Mouse (Mus musculus) thymus, postnatal 36 days (tissue): ENCODE results near the gene Mug2.
"Not testable (repeated sequence)": the region's sequence is repeated elsewhere in the genome, so short reads cannot be mapped to it uniquely, and the experiment has no call there.

Experiments
- DNase-seq, 2 experiments: peaks; one replicate each; pipeline ENCODE4 v3.0.0; 2022; ENCODE audit warnings: mixed read lengths in 2 of 2

The Mug2 gene

GRCm38 (mm10) chr6:122006461-122006860 is at the start of gene Mug2:
TSS of gene Mug2 (plus strand) at chr6:122006761.
- not testable (repeated sequence) for DNase-seq

GRCm38 (mm10) chr6:121957803-121958349 is 48.7 kb upstream of the Mug2 start:
- DNase-seq, result not testable (repeated sequence)

- DNase-seq, result no peak
These were observed 30.9 kb upstream of the Mug2 start for GRCm38 (mm10) chr6:121975701-121976100.

GRCm38 (mm10) chr6:122100904-122101303 is 94.3 kb downstream of the Mug2 start:
- no peak for DNase-seq

GRCm38 (mm10) chr6:122101671-122102070 is 95.1 kb downstream of the Mug2 start:
- DNase-seq, result no peak

- no peak for DNase-seq
These were observed 110.4 kb downstream of the Mug2 start for GRCm38 (mm10) chr6:122116963-122117362.

GRCm38 (mm10) chr6:122129521-122129920 is 123.0 kb downstream of the Mug2 start:
- no peak for DNase-seq
